Mouse (Mus musculus) c-Kit-positive CD71-positive TER-119-negative erythroid progenitor cells, embryonic 14.5 days (primary cell): ENCODE results near the gene Fam173b.

Experiments
- DNase-seq: peaks from one replicate; pipeline ENCODE4 v3.0.0-alpha.2; 2013; ENCODE audit warnings: low read depth

Fam173b gene

DNA sequence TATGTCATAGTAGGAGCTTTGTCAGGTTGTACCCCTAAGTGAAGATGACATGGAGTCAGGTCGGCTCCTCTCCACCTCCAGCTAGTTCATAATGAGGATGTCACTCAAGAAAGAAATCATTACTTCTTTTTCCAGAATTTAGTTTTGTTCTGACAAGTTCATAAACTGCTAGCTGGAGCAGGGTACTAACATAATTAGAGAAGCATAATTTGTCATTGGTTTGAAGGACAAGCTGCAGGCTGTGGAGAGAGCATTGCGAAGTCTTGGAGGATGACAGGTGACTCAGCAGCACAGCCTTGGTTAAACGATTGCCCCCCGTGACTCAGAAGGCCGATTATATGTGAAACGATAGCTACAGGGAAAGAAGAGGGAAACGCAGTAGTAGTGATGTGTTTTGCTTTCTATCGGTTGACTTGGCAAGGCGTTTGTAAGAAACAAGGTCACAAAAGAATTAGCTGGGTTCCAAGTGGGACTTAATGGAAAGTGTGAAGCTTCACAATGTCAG is 34.5 kb downstream of the Fam173b start:
- no peak for DNase-seq

DNA sequence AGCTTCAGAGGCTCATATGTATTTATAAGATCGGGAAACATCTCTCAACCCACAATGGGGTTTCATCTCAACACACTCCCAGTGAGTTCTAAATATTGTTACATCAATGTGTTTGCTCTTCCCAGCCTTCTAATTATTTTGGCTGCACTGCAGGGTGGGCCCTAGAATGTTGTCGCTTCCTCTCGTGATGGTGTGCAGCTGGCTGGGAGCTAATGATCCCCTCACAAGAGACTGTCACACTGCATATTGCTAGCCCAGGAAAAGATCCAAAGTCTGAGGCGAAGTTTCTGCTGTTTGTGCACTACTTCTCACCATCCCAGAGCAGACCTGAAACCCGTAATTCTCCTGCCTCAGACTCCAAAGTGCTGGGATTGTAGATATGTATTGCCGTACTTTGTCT is 45.6 kb downstream of the Fam173b start:
- DNase-seq = no peak

DNA sequence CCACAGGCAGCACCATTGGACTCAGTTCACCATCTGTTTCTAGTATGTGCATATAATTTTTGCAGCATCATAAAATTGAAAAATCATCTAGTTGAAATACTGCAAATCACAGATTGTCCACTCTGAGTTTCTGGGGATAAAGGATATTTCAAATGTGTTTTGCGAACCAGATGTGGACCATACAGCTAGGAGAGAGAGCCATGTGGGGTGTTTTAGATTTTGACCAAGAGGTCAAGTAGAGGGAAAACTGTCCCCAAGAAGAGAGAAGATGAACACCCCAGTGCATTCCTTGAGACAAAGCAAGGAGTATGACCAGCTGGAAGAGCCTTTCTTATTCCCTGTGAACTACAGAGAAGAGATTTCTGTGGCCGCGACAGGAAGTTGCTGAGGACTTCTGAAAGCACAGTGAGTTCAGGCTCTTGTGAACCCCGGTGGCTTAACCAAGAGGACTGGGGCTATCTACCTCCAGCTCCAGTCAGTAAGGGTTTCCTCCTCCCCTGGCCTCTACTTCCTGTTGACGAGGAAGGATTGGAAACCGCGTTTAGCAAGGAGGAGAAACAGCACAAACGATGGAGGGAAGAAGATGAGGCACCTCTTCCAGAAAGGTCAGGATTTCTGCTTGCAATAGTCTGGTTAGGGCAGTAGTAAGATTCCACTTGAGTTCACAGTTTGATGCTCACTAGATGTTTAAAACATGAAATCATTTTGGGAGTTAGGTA is 46.4 kb downstream of the Fam173b start:
- DNase-seq = no peak

DNA sequence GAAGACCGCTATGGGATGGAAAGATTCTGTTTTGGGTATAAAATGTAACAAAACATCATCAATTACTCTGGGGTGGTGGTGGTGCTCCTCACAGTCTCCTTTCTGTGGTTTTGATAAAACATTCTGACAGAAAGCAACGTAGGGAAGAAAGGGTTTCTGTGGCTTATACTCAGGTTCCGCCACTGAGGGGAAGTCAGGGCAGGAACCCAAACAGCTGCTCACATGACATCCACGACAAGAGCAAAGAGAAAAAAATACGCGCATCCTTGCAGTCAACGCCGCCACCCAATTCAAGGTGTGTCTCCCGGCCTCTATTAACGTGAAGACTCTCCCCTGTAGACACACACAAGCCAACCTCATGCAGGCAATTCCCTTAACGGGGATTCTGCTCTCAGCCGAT is 48.0 kb downstream of the Fam173b start:
- DNase-seq = no peak

DNA sequence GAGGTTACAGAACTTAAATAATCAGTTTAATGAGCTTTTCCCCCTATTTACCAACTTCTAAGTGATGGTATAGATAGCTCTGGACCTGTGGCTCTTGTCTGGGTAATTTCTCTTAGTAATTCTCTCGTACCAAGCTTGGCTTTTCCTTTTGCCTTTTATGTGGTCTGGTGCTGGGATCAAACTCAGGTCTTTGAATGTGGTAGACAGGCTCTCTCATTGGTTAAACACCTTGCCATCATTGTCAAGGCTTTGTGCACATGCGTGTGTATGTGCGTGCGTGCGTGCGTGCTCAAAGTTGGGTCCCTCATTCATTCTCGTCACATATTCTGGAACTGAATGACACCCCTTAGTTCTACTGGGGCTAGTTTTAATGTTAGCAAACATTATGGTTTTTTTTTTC is 49.2 kb downstream of the Fam173b start:
- DNase-seq = no peak

DNA sequence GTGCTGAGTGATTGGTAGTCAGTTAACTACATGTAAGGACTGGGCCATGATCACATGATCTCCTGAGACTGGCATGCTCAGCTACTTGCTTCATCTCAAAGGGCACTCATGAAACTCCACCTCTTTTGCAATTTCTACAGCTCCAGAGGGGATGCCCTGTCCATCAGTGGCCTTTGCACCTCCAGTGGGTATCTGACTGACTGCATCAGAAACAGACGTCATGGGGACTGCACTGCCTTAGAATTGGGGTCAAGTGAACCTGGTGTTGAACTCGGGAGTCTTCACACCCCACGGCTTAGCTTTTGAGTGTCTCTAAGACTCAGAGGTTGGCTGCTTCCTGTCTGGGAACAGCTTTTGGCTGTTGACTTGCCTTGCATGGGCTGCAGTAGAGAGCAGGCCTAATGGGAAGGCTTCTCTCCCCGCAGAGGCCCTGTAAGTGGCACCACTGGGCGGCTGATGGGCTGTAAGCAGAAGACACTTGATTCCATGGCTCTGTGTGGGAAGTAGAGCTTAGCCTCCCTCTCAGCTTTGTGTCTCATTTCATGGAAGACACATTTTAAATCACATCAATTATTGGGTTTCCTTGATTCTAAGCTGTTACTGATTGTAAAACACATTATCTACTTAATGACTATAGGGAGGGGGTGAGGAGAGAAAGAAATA is 58.6 kb downstream of the Fam173b start:
- no peak for DNase-seq

DNA sequence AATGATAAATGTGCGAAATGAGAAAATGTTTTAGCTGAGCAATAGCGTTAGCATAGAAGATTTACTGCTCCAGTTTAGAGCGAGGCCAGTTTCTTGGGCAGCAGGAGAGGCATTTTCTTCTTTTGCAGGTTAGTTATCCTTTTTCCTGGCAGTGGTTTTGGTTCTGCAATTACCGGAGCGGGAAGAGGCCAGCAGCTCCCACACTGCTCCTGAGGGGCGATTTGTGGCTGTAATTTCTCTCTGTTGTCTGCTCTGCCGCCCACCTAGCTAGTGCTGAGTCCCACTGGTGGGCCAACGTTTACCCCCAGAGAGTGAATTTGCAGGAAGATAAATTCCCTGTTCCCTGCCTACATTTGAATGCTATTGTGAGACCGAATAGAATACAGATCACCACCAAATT is 59.2 kb downstream of the Fam173b start:
- DNase-seq = no peak

DNA sequence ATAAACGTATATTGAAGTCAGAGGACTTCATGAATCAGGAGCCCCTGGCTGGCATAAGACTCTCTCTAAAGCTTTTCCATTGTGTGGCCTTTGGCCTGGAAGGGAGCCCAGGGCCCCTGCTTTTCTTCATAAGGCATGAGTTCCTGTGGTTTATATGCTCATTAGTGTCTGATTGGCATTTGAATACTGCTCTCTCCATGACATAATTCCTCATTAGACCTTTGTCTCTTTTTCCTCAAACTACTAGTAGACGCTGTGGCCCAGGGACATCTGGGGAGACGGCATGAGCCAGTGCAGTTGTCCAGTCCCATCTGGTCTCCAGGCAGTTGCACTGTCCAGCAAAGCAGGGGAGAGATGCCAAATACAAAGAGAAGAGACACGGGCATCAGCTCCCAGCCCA is 60.1 kb downstream of the Fam173b start:
- DNase-seq = no peak

DNA sequence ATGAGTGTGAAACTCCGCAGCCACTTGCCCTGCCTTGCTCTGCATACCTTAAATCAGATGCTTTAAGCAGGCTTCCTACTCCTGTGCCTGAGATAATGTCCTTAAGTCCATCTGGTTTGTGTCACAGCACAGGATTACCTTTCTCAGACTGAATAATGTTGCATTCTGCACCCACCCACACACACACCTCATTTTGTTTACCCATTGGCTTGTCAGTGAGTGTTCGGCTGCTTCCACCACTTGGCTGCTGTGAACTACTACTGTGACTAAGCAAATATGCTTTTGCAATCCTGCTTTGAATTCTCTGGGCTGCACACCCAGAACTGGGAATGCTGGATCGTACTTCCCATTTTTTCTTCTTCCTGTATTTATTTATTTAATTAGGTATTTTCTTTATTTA is 61.4 kb downstream of the Fam173b start:
- no peak for DNase-seq
